Mouse (Mus musculus): ENCODE measurements around the gene Plin5.
A peak's percentile ranks its signal among the peaks of the same experiment; 100 is the strongest.
"Not testable (repeated sequence)": the region's sequence is repeated elsewhere in the genome, so short reads cannot be mapped to it uniquely, and the experiment has no call there.

Gene Plin5

GRCm38 (mm10) chr17:56104821-56105220 is 12.6 kb downstream of the Plin5 start:
- not testable (repeated sequence) for DNase-seq

DNA sequence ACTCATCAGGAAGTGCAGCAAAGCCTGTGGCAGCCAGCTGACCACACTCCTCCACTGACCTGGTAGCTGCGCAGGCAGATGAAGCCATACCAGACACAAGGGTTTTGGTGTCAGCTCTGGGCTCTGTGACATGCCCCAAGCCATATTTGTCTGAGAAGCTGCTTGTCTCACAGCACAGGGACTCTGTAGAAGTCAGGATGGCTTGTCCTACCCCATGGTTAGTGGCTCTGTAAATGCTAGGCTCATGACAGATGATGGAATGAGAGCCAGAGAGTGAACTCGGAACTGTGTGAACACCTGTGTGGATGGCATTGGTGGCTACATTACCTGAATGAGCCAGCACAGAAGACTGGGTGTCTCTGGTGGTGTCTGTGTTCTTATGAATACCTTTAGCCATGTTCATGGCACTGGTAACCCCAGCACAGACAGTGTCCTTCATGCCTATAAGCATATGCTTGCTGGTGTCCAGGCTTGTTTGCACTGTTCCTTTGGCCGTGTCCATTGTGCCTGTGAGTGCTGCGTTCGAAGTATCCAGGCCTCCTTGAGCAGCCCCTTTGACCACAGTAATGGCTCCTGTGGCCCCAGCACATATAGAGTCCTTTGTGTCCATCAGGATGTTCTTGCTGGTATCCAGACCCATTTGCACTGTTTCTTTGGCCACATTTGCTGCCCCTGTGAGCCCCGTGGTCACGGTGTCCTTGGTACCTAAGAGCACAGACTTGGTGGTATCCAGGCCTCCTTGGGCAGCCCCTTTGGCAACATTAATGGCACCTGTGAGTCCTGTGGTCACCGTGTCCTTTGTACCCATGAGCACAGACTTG is 13.7 kb downstream of the Plin5 start:
- DNase-seq = no peak

DNA sequence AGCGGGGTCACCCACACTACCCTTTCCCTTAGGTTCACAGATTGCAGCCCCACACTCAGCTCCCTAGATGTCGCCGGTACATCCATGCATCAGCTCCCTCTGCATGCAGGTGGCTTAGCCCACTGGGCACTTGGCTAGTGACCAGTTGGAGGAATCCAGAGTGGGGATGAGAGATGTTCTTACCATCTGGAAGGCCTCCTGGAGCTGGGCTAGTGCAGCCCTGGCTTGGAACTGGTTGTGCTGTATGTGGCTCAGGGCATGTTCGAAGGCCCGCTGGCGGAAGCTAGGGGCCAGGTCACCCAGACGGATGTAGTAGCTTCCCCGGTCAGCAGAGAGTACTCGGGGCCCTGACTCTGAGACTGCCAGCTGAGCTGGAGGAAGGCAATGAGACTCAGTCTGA is 14.5 kb downstream of the Plin5 start:
- no peak for DNase-seq

DNA sequence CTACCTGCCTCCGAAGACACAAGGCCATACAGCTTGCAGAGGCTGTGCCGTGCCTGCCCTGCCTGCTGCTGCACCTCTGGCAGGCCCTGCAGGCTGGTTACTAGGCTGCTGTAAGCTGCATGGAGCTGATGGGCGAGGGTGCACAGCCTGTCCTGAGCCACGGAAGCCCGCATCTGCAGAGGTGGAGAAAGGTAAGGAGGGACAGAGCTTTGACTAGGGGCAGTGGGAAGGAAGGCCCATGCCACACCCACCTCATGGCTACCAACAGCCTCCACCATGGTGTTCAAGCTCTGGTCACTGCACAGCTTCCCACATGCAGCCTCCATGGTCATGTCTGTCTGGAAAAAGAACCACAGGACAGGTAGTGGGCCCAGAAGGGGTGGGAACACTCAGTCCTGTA is 15.2 kb downstream of the Plin5 start:
- DNase-seq = no peak

DNA sequence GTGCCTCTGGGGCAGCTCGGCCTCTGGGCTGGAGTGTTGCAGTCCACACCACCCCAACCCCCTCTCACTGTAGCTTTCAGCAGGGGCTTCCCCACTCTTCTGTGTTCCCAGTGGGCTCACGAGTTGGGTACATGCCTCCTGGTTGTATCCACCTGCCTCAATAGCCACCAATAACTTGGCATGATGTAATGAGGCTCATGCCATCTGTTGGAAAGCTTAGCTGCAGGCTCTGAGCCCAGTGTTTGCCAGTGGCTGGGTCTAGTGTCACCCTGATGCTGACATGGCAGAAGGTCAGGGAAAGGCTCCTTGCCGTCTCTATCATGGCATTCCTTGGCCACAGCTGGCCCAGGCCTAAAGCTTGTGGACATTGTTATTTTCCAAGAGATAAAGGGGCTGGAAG is 16.6 kb downstream of the Plin5 start:
- DNase-seq = no peak

DNA sequence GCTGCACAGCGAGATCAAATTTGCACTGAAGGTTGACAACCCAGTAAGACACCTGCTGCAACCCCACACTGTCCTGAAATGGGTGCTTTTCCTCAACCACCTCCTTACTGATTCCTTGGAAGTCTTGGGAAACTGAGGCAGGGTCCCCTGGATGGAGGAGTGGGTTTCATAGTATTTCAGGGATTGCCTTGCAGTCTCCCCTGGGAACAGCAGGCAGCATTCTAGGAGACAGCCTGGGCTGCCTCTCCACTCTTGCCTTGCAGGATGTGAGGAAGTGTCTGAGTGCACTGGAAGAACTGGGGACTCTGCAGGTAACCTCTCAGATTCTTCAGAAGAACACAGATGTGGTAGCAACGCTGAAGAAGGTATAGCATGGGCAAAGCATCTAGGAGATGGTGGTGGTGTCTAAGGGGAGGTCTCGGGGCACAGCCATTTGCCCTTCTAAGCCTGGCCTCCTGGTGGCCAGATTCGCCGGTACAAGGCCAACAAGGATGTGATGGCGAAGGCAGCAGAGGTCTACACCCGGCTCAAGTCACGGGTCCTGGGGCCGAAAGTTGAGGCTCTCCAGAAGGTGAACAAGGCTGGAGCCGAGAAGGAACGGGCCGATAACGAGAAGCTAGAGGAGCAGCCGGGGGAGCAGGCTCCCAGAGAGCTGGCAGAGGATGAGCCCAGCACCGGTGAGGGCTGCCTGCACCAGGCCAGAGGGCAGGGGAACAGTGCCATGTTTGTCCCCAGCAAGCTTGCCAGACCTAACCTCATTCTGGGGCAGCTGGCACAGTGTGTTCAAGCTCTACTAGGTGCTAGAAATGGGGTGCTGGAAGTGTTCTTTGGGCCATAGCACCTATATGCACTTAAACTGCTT is 18.5 kb downstream of the Plin5 start:
- no peak for DNase-seq

DNA sequence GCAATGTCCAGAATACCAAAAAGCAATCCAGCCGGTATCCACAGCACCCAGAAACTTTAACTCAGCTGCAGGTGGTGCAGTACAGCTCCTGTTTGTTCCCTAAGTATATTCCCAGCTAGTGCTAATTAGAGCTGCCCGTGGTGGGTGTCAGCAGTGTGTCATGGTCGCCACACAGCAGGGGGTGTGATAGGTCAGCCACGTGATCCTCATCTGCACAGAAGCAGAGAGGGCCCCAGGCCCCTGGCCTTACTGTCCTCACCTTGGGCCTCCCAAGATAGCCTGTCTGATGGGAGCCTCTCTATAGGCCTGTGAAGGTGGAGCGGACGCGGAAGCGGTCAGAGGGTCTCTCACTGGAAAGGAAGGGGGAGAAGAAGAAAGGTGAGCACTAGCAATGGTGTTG is 19.2 kb downstream of the Plin5 start:
- DNase-seq = no peak

DNA sequence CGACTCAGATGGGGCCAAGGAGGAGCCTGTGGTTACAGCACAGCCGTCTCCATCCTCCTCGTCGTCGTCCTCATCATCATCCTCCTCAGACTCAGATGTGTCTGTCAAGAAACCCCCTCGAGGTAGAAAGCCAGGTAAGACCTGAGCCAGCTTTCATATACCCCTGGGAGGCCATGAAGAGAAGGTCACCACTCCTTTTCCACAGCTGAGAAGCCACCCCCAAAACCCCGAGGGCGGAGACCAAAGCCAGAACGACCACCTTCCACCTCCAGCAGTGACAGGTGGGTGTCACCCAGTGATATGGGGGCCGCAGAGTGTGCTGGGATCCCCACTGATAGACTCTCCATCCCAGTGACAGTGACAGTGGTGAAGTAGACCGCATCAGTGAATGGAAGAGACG is 20.5 kb downstream of the Plin5 start:
- DNase-seq = no peak

DNA sequence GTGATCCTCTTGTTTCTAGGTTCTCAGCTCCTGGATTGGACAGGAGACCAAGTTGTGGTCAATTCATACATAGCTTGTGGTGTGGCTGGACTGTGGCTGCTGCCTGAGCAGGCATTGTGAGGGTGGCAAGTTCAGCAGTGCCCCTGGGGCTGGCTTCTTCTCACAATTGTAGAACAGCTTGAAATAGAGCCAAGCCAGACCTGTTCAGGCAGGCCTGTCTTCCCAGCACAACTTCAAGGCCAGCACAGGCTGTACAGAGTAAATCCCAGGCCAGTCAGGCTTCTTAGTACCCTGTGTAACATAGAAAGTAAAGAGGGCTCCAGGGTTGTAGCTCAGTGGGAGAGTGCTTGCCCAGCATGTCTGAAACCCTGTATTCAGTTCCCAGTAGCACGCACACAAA is 24.6 kb downstream of the Plin5 start:
- no peak for DNase-seq

DNA sequence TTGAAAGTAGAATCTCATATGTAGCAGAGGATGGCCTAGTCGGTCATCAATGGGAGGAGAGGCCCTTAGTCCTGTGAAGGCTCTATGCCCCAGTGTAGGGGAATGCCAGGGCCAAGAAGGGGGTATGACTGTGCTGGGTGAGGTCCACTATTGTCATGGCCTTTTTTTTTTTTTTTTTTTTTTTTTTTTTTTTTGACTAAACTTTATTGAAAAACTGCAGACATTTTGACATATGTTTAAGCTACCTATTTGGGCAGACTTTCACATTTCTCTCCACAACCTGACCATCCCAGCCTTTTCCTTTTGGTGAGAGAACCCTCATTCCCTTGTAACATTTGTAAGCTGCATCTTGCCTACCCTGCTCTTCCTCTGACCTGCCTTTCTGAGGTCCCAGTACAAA is 25.1 kb downstream of the Plin5 start:
- DNase-seq = no peak

- peak; percentile 56 for DNase-seq
Observed at GRCm38 (mm10) chr17:56080781-56081585, 36.4 kb downstream of the Plin5 start.

DNA sequence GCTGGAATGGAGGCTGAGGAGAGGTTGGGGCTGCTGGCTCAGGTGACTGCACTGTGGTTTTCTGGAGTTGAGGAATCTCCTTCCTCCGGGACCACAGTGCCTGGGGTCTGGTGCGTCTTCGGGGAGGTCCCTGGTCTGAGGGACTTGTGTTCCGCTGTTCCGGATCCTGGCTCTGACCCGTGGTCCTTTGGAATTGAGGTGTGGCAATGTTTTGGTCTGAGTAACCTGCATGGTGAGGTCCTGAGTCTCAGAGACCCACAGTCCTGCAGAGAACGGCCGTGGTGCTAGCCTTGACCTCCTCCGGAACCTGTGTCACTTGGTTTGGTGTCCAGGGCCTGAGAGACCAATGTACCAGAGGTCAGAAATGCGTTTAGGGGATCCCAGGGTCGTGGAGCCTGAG is 37.5 kb downstream of the Plin5 start:
- DNase-seq = no peak

DNA sequence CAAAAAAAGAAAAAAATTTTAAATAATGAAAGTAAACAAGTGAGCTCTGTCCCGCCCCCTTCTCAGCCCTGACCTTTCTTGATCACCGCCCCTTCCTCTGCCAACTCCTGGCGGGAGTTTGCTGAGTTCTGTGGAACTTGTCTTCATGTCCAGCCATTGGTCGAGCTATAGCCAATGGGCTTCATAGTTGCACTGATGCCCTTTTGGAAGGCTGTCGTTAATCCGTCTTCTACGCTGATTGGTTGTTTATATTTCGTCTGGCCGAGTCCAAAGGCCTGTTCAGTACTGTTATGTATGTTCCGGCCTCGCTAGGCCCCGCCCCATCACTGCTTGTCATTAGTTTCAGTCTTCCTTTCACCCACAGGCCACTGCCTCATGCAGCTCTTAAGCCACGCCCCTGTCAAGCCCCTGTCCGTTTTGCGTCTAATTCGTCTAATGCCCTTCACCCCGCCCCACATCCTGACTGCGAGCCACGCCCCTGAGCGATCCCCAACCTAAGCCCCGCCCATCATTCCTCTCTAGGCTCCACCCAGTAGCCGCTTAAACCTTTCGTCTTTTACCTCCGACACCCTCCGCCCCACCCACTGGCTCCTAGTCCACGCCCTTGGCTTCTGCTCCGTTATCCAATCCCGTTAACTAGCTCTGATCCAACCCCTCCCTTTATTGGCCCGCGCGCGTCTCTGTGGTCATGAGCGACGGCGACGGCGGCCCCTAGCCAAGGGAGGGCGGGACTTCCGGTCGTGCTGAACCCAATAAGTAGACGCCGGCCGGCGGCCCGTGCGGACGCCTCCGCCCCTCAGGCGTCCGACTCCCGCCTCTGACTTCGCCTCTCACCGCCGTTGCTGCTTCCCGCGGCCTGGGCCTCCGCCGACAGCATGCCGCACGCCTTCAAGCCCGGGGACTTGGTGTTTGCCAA is 38.3 kb downstream of the Plin5 start, which contains the start of gene Hdgfl2:
Hdgfl2 (plus strand) TSS at position 755 of the 916 bp plus-strand sequence.
- DNase-seq = peak; percentile 100

DNA sequence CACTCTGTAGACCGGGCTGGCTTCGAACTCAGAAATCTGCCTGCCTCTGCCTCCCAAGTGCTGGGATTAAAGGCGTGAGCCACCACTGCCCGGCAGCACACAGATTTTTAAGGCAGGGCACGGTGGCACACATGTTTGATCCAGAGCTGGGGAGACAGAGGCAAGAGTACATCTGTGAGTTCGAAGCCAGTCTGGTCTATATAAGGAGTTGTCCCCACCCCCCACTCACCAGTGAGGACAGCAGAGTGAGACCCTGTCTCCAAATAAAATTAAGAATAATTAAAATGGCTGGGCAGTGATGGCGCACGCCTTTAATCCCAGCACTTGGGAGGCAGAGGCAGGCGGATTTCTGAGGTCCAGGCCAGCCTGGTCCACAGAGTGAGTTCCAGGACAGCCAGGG is 39.0 kb downstream of the Plin5 start:
- DNase-seq = peak; percentile 33

DNA sequence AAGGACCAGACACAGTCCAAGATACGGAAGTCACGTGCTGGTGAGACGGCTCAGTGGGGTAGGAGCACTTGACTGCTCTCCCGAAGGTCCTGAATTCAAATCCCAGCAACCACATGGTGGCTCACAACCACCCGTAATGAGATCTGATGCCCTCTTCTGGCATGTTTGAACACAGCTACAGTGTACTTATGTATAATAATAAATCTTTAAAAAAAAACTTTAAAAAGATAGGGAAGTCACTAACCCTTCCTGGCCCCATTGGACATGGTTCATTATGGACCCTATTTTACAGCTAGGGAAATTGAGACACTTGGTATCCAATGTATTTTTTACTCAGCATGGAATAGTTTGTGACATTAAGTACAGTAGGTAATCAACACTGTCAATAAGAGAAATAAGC is 39.9 kb downstream of the Plin5 start:
- no peak for DNase-seq

DNA sequence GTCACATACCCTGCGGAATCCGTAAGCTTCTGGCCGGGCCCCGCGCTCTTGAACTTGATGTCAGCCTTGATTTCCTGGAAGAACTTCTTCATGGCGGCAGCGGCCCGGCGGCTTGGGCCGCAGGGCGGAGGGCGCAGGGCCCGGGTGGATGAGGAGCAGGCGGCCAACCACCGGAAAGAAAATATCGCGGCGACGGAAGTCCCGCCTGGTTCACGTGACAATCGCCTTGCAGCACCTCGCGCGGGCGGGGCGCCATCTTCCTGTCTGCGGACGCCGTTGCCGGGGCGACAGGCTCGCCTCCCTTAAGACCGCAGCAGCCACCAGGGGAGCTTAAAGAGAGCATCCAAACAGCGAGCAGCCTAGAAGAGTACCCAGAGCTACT is 42.6 kb downstream of the Plin5 start, which contains the start of gene Ubxn6:
Ubxn6 (minus strand) TSS at position 202 of the 382 bp plus-strand sequence.
- peak; percentile 99 for DNase-seq

- DNase-seq = peak; percentile 95
Observed at GRCm38 (mm10) chr17:56074097-56074826, 43.1 kb downstream of the Plin5 start.

DNA sequence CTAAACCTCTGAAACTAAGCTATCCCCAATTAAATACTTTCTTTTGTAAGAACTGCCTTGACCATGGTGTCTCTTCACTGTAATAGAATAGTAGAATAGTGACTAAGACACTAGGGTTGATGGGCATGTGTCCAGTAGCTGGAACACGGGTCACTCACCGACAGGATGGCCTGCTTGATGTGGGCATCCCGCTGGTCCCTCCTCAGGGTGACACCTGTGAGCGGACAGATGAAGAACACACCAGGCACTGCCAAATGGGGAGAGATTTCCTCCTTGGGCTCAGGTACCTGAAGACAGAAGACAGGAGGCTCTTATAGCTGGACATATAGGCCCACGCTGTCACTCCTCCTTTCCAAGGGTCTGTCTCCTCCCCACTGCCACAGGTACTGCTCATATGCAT is 45.2 kb downstream of the Plin5 start:
- DNase-seq = no peak

DNA sequence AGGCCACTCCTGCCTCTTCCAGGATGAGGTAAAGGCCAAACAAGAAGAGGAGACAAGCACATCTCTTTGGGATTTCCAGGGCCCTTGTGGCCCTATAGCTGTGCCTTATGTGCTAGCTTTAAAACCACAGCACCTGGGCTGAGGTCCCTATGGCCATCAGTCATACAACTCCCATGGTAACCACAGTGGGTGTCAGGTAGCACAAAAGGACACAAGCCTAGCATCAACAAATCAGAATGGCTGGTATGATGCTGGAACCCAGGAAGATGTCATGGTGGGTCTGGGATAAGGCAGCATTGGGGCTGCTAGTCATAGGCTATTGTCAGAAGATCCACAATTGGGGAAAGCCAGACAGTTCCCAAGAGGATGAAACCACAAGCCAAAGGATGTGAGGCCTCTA is 46.3 kb downstream of the Plin5 start:
- DNase-seq = no peak

- DNase-seq = no peak
Observed at GRCm38 (mm10) chr17:56069066-56069465, 48.3 kb downstream of the Plin5 start.

- no peak for DNase-seq
Observed at GRCm38 (mm10) chr17:56066451-56066850, 50.9 kb downstream of the Plin5 start.
